Mouse (Mus musculus) layer of hippocampus, adult 18-20 months (tissue): ENCODE data around the gene Mark3. TPM values are rescaled to one million over a fixed set of nuclear protein-coding genes. Genes with fewer than 3 reads are reported as not detected.
"Not testable (repeated sequence)": the region's sequence is repeated elsewhere in the genome, so short reads cannot be mapped to it uniquely, and the experiment has no call there.

Experiments
- DNase-seq, 2 experiments: peaks; one replicate each; pipeline ENCODE4 v3.0.0; 2022; ENCODE audit warnings: low spot score in 2 of 2
- long read RNA-seq: library from polyadenylated mRNA; stranded (forward); transcript quantifications from one replicate; pipeline ENCODE4 v2.0.0, GENCODE M21; 2021
- total RNA-seq, 2 experiments: library from RNA; stranded (reverse); gene quantifications; 2 replicates each; pipeline ENCODE4 v1.2.3; 2021

Gene Mark3
- 10 to 100 TPM; 92.2 to 92.3 TPM for total RNA-seq
- long read RNA-seq, transcript Mark3-206 (18 exons, 2,807 nt) = minor isoform, 12 of 112 reads
- long read RNA-seq, transcript Mark3-208 (18 exons, 2,394 nt) = major isoform, 41 of 112 reads
- long read RNA-seq, transcript Mark3-202 (17 exons, 3,365 nt) = minor isoform, 20 of 112 reads
- long read RNA-seq, partial matches to known transcripts = 11 of 112 reads
- long read RNA-seq, other reads (novel, unspliced or antisense) = 27 of 112 reads

DNA sequence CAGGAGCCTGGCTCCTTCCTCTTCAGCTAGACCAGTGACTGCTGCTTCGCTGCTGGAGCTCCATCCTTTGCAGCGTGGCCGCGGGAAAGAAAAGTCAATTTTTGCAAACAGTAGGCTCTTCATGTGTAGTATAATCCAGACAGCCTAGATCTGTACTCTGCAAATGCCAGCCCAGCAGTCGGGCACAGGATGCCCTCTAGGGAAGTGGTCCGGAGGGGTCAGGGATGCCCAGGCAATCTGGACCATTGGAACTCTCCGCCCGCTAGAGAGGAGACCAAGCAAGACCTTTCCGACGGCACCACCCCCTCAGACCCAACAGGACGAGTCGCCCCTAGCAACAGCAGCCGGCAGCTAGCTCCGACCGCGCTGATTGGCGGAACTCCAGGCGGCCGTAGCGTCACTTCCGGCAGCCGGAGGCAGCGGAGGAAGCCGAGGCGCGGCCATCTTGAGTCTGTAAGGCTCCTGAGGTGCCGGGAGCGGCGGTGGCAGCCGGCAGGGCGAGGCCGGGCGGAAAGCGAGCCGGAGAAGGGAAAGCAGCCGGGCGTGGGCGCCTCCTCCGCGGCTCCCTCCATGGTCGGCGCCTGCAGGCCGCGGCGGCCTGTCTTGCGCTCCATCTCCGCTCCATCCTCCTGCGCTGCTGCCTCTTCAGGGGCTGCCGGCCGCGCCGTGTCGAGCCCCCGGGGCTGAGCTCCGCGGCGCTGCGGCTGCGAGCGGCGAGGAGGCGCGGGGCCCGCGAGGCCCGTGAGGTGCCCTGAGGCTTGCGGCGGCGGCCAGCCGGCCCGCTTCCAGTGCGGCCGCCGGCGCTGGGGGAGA is at the start of gene Mark3:
Mark3 (plus strand) TSS at position 450 of the 813 bp plus-strand sequence.
- DNase-seq = peak; percentile 97

DNA sequence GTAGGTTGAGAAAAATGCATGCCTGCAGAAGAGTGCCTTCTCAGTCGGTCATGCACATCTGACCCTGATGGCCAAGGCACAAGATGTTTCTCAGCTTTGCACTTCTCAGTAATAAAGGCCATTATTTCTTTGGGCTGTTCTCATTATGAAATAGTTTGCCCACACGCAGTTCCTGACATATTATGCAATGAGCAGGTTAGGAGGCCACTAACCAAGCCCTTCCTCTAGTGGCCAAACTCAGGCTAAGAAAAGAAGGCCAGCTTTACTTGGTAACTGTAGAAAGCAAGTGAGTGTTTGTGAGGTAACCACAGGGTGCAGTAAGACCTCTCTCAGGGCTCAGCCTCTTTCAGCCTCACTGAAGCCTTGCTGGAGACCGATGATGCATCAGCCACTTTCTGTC is 49.4 kb upstream of the Mark3 start:
- DNase-seq = no peak

DNA sequence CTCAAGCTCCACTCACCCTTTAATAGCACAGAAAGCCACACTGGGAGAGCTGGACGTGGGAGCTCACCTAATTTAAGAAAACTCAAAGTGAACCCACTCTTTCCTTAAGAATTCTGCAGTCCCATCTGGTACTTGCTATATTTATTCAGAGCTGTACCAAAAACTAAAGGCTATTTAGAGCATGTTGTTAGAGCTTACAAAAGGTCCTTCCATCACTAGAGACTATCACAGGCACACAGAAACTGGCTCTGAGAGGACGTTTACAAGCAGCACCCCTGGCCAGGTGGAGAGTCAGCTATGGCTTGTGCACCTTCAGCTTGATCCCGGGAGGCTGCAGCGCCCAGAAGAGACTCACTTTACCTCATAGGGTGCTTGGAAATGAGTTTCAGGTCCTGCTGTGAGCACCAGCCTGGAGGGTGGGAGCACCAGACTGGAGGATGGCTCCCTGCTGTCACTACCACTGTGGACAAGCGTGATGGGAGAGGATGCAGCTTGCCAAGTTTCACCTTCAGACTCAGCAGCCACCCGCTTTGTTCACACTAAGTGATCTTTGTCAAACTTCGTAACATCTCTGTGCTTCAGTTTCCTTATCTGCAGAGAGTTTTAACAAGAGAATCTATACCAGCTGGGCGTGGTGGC is 46.6 kb upstream of the Mark3 start:
- peak in 1 of 2 experiments; percentile 38 for DNase-seq

DNA sequence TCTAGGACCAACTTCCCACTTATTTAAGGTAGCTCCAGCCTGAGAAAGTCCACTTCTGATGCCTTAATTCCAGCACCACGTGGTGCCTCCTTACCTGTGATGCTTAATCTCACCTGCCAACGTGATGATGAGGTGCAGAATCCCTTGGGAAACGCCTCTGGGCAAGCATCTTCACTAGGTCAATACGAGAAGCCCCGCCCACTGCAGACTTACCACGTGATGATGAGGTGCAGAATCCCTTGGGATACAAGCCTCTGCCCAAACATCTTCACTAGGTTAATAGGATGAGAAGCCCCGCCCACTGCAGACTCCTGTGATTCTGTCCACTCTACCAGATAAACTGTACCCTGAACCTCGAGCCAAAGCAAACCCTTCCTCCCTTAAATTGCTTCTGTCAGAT is 45.1 kb upstream of the Mark3 start:
- DNase-seq = no peak

DNA sequence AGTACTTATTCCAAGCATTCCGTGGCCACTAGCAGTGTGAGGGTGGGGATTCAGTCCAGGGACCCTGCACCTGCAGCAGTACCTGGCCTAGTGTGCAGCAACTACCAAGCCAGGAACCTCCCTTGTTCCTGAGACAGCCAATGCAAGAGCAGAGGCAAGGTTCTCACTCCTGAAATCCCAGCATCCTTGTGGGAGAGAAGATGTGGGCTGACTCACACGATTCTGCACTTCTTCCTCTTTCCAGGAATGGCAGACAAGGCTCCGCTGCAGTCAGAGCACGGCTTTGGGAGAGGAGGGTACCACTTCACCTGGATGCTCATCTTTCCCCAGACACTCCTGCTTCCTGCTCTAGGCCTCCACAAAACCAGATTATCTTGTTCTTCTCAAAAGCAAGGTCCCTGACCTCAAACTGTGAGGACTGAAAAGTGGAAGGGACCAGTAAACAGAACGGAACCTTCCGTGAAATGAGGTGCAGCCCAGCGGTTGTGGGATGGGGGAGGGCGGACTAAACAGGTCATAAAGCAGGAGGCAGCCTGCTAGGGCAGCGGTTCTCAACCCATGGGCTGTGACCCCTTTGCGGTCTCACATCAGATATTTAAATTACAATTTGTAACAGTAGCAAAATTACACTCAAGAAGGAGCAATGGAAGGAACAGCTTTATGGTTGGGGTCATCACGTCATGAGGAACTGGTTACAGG is 41.1 kb upstream of the Mark3 start:
- DNase-seq = no peak

DNA sequence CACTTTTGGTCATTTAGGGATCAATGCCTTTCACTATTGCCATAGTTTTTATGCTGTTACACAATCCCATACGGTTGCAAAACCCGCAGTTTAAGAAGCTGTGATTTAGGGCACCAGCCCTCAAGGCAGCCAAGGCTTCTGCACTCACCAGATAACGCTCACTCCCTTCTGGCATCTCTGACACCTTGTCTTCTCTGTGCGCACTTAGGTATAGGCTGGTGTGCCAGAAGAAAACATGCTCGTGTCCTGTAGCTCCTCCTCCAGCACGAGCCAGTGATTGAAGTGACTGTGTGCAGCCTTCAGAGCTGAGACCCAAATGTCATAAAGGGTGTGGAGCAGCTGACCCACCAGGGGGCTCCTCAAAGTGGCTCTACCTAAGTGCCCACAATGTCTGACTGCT is 39.0 kb upstream of the Mark3 start:
- DNase-seq = no peak

DNA sequence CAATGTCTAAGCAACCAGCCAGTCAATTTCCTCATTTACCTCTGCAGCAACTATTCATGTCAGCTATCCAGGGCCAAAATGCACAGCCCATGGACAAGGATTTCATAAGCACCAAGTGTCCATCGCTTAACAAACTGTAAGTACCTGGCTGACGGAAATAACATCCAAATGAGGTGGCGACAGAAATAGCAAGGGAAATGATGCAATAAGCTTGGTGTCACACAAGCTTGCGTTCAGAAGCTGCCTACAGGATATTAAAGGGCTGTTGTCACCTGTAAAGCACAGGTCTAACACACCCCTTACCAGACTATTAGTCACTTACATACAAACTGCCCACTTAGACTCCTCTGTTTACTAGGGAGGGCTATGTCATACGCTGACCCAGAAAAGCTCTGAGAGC is 38.6 kb upstream of the Mark3 start:
- DNase-seq = no peak

DNA sequence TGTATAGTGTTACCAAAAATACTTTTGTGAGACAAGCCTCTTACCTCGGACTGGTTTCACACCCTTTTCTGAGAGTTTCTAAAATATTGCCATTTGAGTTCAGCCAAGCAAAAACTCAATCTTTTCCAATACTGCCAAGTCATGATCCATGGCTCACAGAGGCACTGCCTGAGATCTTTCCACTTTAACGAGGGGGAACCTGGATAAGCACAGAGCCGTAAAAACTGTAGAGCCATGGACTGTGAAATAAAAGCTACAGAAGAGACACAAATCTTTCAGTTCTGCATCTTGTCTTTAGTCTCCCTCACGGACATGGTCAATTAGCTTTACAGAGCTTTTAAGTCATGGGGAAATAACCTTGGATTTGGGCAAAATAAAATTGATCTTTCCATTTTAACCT is 37.6 kb upstream of the Mark3 start:
- no peak for DNase-seq

DNA sequence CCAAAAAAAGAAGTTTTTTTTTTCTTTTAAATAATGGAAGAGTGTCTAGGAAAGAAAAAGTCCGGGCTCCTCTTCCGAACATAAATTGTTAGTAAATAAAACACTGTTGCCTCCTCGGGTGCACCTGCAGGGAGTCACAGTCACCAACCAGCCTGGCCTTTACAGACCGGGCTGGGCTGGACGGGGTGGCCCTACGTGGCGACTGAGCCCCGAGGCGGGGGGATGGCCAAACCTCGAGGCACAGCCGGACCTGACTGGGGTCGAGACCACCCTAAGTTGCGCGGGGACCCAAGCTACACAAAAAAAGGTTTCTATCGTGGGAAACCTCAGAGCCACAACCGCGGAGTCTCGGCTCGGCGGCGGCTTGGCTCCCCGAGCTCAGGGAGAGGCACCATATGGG is 37.0 kb upstream of the Mark3 start:
- no peak for DNase-seq

DNA sequence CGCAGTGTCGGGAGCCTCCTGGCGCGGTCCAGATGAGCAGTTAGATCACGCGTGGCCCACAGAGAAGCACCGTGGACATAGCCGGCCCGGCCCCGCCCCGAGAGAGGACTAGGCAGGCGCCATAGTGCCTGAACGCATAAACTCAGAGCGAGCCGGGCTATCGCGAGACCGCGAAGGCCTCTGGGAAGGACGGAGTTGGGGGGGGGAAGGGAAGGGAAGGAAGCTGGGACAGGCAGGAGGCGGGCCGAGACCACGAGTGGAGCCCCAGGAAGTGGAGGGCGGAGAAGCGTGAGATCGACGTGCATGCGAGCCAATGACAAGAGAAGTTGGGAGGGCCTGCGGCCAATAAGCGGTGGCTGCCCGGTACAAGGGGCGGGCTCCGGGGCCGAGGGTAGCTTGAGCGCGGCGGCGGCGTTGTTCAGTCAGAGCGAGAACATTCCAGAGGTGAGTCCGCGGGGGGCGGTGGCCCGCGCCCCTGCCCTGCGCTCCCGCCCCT is 36.5 kb upstream of the Mark3 start, which contains the start of gene Eif5:
Eif5 (plus strand) TSS at position 221 of the 496 bp plus-strand sequence.
- DNase-seq = peak; percentile 99 to 100

DNA sequence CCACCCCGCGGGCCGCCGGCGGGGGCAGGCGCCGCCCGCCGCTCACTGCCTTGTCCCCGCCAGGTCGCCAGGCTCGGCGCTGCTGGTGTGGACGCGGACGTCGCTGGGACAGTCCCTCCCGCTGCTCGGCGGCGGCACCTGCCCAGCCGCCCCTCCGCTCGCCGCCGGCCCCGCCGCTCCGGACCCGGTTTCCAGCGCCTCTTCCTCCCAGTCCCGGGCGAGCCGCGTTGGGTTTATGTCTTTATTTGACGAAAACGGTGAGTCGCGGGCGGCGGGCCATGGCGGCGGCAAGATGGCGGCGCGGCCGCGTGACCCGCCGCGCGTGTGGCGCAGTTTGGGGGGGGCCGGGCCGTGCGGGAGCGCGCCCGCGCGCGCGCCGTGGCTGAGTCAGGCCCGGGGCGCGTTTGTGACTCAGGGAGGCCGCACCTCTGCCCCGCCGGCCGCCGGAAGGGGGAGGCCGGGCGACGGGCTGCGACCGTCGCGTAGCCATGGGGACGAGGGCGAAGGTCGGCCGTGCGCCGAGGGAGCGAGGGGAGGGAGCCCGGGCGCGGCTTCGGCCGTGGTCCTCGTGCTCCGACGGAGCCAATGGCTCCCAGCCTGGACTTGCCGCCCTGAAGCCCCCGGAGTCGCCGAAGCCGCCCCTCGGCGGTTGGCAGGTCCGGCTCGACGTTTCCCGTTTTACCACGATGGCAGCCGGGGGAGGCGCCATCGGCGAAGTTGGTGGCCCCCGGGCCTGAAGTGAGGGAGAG is 35.9 kb upstream of the Mark3 start:
- DNase-seq = peak; percentile 57 to 73

DNA sequence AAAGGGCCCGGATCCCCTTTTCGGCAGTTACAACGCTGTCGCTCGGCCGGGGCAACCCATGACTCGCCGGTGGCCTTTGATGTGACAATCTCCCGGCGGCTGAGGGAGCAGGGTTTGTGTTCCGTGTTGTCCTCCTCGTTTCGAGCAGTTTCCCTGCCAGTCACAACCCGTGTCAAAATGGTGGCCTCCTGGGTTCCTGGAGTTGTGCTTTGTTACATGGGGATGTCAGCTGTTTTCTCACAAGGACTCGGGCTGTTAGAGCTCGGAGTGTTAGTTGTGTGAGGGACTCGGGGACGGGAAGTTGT is 35.3 kb upstream of the Mark3 start:
- DNase-seq = no peak

DNA sequence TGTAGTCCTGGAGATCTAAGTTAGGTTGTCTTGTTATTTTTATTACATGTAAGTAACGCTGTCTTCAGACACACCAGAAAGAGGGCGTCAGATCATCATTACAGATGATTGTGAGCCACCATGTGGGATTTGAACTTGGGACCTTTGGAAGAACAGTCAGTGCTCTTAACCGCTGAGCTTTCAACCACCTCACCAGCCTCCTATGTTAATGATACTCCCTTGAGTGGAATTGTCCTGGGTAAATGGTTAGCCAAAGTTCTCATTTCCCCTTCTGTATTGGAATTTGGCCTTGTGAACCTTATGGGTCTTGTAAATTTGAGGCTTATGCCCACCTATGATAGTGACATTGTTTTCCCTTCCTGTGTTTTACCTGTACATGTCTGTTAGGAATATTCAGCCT is 27.3 kb upstream of the Mark3 start:
- no peak for DNase-seq

DNA sequence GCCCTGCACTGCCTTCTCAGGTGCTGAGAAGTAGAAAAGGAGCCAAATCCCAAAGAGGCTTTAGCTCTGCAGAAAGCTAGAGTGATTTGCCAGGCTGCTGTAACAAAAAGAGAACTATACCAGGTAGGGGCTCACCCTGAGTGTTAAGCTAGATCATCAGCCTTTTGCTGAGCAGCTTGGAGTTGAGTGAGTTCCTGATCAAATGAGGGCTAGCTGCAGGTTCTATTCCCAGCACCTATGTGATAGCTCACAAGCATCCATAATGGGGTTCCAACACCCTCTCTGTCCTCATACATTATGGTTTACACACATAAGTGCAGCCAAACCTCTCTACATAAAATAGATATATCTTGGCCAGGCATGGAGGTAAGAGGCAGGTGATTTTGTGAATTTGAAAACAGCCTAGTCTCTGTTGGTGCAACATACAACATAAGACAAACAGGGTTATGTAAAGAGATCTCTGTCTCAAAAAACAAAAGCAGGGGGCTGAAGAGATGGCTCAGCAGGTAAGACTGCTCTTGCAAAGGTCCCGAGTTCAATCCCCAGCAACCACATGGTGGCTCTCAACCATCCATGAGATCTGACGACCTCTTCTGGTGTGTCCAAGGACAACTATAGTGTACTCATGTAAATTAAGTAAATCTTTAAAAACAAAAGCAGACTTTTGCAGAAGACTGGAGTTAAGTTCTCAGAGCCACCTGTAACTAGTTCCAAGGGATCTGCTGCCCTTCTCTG is 25.6 kb upstream of the Mark3 start:
- DNase-seq = no peak

DNA sequence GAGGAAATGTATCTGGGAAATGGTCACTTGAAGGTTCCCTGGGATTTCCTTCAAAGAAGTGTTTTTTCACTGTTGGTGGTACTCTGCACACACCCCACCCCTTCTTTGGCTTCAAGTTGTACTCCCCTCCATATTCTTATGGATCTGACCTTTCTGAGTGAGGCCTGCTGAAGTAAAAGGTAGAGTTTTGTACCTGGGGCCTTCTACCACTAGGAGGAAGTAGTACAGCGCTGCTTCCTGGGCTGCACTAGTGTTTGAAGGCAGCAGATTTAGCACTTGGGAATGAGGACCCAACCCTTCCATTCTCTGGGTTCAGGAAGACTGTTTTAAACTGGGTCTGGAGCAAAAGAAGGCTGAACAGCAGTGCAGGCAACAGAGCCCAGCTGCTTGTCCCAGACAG is 23.6 kb upstream of the Mark3 start:
- DNase-seq = no peak

DNA sequence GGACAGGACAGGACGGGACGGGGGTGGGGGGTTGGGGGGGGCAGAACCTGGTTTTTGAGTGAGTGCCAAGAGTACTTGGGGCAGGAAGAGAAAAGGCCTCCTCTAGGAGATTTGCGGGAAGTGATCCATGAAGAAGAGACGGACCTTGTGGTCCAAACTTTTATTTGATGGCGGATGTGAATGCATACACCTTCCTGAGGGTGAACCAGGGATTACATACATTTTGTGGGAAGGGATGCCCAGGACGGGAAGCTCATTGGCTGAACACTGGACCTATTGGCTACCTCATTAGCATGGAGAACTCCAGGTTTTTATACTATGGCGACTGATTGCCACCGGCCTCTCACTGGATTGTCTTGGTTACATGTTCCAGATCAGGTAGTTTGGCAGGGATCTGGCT is 22.0 kb upstream of the Mark3 start:
- no peak for DNase-seq

DNA sequence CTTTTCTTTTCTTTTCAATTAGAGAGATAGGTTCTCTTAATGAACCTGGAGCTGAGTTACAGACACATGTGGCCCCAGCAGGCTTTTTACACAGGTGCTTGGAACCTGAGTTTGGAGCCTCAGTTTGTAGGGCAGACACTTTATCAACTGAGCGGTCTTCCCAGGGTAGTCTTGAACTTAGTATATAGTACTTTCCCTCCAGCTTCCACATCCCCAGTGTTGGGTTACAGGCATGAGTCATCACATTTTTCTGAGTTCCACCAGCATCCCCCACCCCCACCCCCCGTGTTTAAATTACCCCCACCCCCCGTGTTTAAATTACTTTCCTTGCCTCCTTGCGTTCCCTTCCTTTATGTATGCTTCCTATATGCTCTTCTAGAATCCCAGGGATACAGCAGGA is 19.0 kb upstream of the Mark3 start:
- no peak for DNase-seq

DNA sequence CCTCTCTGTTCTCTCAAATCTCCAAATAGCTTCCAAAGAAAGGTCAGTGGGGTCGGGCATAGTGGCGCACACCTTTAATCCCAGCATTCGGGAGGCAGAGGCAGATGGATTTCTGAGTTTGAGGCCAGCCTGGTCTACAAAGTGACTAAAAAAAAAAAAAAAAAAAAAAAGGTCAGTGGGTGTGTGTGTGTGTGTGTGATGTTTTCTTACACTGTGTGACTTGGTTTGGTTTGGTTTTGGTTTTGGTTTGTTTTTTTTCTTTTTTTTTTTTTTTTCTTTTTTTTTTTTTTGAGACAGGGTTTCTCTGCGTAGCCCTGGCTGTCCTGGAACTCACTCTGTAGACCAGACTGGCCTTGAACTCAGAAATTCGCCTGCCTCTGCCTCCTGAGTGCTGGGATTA is 18.4 kb upstream of the Mark3 start:
- not testable (repeated sequence) for DNase-seq

DNA sequence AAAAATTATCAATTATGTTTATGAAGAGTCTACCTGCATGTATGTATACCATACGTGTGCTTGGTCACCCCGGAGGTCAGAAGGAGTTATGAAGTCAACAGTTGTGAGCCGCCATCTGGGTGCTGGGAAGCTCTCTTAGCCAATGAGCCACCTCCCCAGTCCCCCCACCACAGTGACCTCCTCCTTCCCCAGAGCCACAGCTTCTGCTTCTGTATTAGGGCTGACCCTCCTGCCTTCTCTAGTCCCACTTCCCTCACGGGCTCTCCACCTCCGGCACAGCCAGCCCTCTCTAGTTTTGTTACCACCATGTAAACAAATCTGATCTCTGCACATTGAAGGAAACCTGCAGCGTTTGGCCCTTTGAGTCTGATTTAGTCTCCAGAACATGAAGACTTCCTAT is 16.8 kb upstream of the Mark3 start:
- DNase-seq = no peak

DNA sequence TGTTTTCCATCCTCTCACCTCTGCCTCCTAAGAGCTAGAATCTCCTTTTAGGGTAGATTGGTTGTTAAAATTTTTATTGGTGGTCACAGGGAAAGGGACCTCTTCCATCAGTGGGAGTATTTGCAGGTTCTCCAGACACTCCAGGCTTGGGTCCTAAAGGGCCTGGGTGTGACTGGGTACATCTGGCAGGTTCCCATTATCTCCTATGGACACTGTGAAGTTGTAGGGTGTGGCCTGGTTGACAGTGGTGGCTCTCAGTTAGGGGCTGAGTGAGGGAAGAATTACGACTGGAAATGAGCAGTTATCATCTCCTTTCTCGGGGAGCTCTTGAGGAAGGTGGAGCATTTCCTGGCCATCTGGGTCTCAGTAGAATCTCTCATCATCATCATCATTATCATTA is 15.7 kb upstream of the Mark3 start:
- DNase-seq = no peak
